In genomic region chr12:105267076-105267475, GRCm38 (mm10) we compare ENCODE assay signal across 16 mouse cellular contexts.
"Had no signal": no experiment of that assay in that cellular context is flagged by ENCODE, and none has a peak within 500 bp of the region (broad histone marks: within the 10 kb centered on the region; RNA-seq: fewer than 3 reads in every experiment).

No protein-coding gene starts in this region.

- DNase-seq: cerebellum, adult 9-10 months; cerebellum, adult 9-11 months; cerebellum, postnatal 10 days; cerebellum, postnatal 14 days; cerebellum, postnatal 25 days; cerebellum, postnatal 36 days; embryo, embryonic 11 days; forebrain, postnatal 0 days; gastrocnemius, adult 2 months; gastrocnemius, postnatal 10 days; gastrocnemius, postnatal 14 days; gastrocnemius, postnatal 25 days; gastrocnemius, postnatal 36 days; heart, adult 11 months; heart, adult 18-20 months; heart, adult 2 months had no signal
